Mouse (Mus musculus): Measurements from ENCODE around the gene Vmn1r58. TPM values are rescaled to one million over a fixed set of nuclear protein-coding genes. Genes with fewer than 3 reads are reported as not detected.
"Not testable (repeated sequence)": the region's sequence is repeated elsewhere in the genome, so short reads cannot be mapped to it uniquely, and the experiment has no call there.

Gene Vmn1r58
- not detected in 2 replicates for polyA plus RNA-seq (2015; fragmentation: Nextera tagmentation; extraction: Ambion mirVana)

DNA sequence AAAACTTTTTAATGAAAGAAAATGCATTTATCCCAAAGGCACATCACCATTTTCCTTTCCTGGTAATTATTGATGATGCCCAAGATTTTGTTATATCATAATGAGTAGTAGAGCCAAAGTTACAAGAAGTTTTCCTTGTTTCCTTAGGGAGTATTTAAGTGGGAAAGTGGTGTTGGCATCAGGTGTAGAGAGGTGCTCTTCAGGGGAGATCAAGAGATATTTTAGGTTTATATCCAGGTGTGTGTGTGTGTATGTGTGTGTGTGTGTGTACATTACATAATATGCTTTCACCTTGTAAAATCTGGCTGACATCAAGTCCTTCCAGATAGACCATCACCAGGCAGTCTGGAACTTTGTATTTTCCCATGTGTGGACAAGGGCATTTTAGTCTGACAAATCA is at the start of gene Vmn1r58:
Gene Vmn1r58, minus strand, starts transcription at position 101 of the 400 bp plus-strand sequence.
- not testable (repeated sequence) for H3K9ac ChIP-seq; H3K4me2 ChIP-seq (replicated peaks); H3K4me3 ChIP-seq (replicated peaks); H3K27ac ChIP-seq; H3K4me1 ChIP-seq (replicated peaks); H3K27me3 ChIP-seq (replicated peaks); ATAC-seq; H3K9me3 ChIP-seq; H3K36me3 ChIP-seq

DNA sequence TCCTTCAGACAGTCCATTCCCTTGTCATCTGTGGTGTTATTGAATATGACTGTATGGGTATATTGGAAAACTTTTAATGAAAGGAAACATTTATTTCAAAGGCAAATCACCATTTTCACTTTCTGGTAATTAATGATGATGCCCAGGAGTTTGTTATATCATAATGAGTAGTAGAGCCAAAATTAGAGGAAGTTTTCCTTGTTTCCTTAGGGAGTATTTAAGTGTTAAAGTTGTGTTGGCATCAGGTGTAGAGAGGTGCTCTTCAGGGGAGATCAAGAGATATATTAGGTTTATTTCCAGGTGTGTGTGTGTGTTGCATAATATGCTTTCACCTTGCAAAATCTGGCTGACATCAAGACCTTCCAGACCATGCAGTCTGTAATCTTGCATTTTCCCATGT is 43.5 kb upstream of the Vmn1r58 start, which contains the start of gene Vmn1r59:
Gene Vmn1r59, minus strand, starts transcription at position 101 of the 400 bp plus-strand sequence.
- Histone ChIP-seq H3K27me3 (replicated peaks) (no peaks in the 10 kb centered on the region), H3K36me3 (no peaks in the 10 kb centered on the region)
- ATAC-seq = no peak

DNA sequence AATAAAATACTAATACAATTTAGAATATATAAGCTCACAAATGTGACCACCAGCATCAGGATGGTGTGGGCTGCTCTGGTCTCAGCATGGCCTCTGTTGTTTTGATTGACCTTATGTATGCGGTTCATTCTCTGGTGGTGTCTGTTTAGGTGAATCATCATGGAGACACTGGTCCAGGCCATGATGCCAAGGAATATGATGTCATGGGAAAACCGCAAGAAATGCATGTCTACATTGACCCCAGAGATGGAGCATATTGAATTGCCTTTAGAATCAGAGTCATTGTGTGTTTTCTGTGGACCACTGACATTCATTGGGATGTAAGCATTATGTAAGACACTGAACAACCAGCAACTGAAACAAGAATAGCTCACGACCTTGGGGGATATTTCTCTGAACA is 40.8 kb upstream of the Vmn1r58 start:
- WGBS = 69% methylated on average over 3 of the region's 3 CpGs
- not testable (repeated sequence) for H3K4me1 ChIP-seq (replicated peaks); H3K9me3 ChIP-seq; H3K4me2 ChIP-seq (replicated peaks); H3K27ac ChIP-seq; H3K9ac ChIP-seq; H3K27me3 ChIP-seq (replicated peaks); H3K4me3 ChIP-seq (replicated peaks); H3K36me3 ChIP-seq; ATAC-seq

More for the DNA sequence above, 43.5 kb upstream of the Vmn1r58 start, which contains the start of gene Vmn1r59:
- Histone ChIP-seq H3K4me3 (replicated peaks) (no peak within 1 kb of the TSS), H3K4me2 (replicated peaks) (no peak within 1 kb of the TSS), H3K4me1 (replicated peaks) (no peaks in the 10 kb centered on the region), H3K27ac (no peak within 1 kb of the TSS), H3K9me3 (no peaks in the 10 kb centered on the region), H3K9ac (no peak within 1 kb of the TSS)

DNA sequence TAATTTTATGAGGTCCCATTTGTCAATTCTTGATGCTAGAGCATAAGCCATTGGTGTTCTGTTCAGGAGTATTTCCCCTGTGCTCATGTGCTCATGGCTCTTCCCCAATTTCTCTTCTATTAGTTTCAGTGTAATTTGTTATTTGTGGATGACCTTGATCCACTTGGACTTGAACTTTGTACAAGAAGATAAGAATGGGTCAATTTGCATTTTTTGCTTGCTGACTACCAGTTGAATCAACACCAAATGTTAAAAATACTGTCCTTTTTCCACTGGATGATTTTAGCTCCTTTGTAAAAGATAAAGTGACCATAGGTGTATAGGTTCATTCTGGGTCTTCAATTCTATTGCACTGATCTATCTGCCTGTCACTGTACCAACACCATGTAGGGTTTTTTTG is 35.4 kb upstream of the Vmn1r58 start:
- Histone ChIP-seq H3K27ac (no peak overlapping the region), H3K27me3 (replicated peaks) (no peaks in the 10 kb centered on the region), H3K9me3 (no peaks in the 10 kb centered on the region), H3K4me2 (replicated peaks) (no peak overlapping the region), H3K4me3 (replicated peaks) (no peak overlapping the region), H3K36me3 (no peaks in the 10 kb centered on the region), H3K9ac (no peak overlapping the region), H3K4me1 (replicated peaks) (no peaks in the 10 kb centered on the region)
- no peak for ATAC-seq

DNA sequence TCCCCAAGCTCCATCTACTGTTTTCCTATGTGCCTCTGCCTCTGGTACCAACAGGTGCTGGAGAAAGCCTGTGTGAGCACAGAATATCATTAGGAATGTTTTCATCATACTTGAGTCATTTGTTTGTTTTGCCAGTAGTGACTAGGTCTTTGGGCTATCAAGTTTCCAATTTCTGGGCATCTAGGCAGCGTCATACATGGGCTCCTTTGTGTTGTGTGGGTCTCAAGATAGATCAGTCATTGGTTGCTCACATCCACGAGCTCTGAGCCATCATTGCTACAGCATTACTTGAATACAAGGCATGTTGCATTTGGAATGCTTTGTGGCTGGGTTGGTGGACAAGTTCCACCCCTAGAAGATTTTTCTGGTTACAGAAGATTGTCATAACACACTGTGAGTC is 7.0 kb downstream of the Vmn1r58 start:
- no peaks in the 10 kb centered on the region for H3K27me3 ChIP-seq (replicated peaks)
- no peak overlapping the region for H3K27ac ChIP-seq
- H3K9ac ChIP-seq = no peak overlapping the region
- 32% methylated on average over 2 of the region's 2 CpGs for WGBS
- no peak overlapping the region for H3K4me2 ChIP-seq (replicated peaks)
- no peak for ATAC-seq
- no peaks in the 10 kb centered on the region for H3K36me3 ChIP-seq
- H3K9me3 ChIP-seq = no peaks in the 10 kb centered on the region
- H3K4me1 ChIP-seq (replicated peaks) = no peaks in the 10 kb centered on the region
- no peak overlapping the region for H3K4me3 ChIP-seq (replicated peaks)

DNA sequence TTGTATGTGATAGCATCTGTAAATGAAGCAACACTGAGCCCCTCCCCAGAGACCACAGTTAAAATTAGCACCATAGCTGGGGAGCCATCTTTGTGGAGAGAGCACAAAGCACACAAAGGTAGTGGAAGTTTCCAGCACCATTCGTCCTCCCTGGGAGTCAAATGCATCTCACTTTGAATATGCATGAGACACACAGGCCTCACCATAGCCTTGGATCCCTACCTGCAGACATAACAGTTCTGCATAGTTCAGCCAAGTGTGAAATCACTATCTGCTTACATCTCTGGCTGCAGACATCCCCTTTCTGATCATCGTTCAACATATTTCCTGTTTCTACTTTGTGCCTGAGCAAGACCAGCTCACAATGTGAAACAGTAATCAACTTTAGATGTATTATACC is 46.5 kb downstream of the Vmn1r58 start:
- 0 out of 2 replicates have a peak, but pooled peaks cover 2% of the 10 kb centered on the region for H3K9me3 ChIP-seq
- no peaks in the 10 kb centered on the region for H3K36me3 ChIP-seq
- H3K27me3 ChIP-seq (replicated peaks) = no peaks in the 10 kb centered on the region
- H3K4me3 ChIP-seq (replicated peaks) = no peak overlapping the region
- no peak for ATAC-seq
- H3K4me2 ChIP-seq (replicated peaks) = no peak overlapping the region
- 76% methylated on average over 2 of the region's 2 CpGs for WGBS
- no peak overlapping the region for H3K9ac ChIP-seq
- no peak overlapping the region for H3K27ac ChIP-seq
- no peaks in the 10 kb centered on the region for H3K4me1 ChIP-seq (replicated peaks)

DNA sequence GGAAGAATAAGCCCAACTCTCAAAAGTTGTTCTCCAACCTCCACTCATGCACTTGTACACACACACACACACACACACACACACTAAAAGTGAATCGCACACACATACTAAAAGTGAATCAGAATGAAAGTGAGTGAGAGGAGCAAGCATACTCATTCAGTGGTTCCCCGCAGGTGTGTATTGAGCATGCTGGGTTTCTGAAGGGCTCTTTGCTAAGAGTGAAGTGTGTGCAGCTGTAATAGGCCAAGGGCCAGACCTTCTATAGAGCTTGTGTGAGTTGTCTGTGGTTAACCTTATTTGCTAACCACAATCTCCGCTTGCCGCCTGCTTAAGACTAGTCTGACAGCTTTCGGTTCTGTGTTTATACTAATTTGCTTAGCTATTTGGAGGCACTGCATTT is 49.6 kb downstream of the Vmn1r58 start:
- no peak overlapping the region for H3K27ac ChIP-seq
- H3K4me2 ChIP-seq (replicated peaks) = no peak overlapping the region
- no peak overlapping the region for H3K9ac ChIP-seq
- 91% methylated on average over 5 of the region's 5 CpGs for WGBS
- H3K27me3 ChIP-seq (replicated peaks) = no peaks in the 10 kb centered on the region
- H3K9me3 ChIP-seq = 0 out of 2 replicates have a peak, but pooled peaks cover 2% of the 10 kb centered on the region
- H3K4me1 ChIP-seq (replicated peaks) = no peaks in the 10 kb centered on the region
- no peaks in the 10 kb centered on the region for H3K36me3 ChIP-seq
- no peak overlapping the region for H3K4me3 ChIP-seq (replicated peaks)
- no peak for ATAC-seq

Other genes starting within 250 kb of the Vmn1r58 start
- not detected in 2 replicates for gene Vmn1r56, start 216.6 kb downstream of the Vmn1r58 start, polyA plus RNA-seq (2015; fragmentation: Nextera tagmentation; extraction: Ambion mirVana)
- not detected in 2 replicates for gene Vmn1r57, start 194.9 kb downstream of the Vmn1r58 start, polyA plus RNA-seq (2015; fragmentation: Nextera tagmentation; extraction: Ambion mirVana)
- not detected in 2 replicates for gene Gm5065, start 62.9 kb downstream of the Vmn1r58 start, polyA plus RNA-seq (2015; fragmentation: Nextera tagmentation; extraction: Ambion mirVana)
- gene Nlrp2, start 62.4 kb downstream of the Vmn1r58 start, polyA plus RNA-seq (2015; fragmentation: Nextera tagmentation; extraction: Ambion mirVana) = not detected in 2 replicates
- not detected in 2 replicates for gene Vmn1r59, start 43.4 kb upstream of the Vmn1r58 start, polyA plus RNA-seq (2015; fragmentation: Nextera tagmentation; extraction: Ambion mirVana)
- not detected in 2 replicates for gene Vmn2r28, start 80.6 kb upstream of the Vmn1r58 start, polyA plus RNA-seq (2015; fragmentation: Nextera tagmentation; extraction: Ambion mirVana)
- gene Vmn1r60, start 133.9 kb upstream of the Vmn1r58 start, polyA plus RNA-seq (2015; fragmentation: Nextera tagmentation; extraction: Ambion mirVana) = not detected in 2 replicates
- not detected in 2 replicates for gene Vmn1r61, start 199.9 kb upstream of the Vmn1r58 start, polyA plus RNA-seq (2015; fragmentation: Nextera tagmentation; extraction: Ambion mirVana)

Data from intestine, embryonic 15.5 days (tissue).